Mouse (Mus musculus) megakaryocyte, embryonic 14.5 days (primary cell): Measurements from ENCODE around the gene Olfr1416.
"Not testable (repeated sequence)": the region's sequence is repeated elsewhere in the genome, so short reads cannot be mapped to it uniquely, and the experiment has no call there.

Source experiments
- FLI1 ChIP-seq: IDR thresholded peaks from 2 replicates; pipeline ENCODE4 v1.6.1; 2012; ENCODE audit warnings: low read length, inconsistent platforms, mixed read lengths
- GATA1 ChIP-seq: IDR thresholded peaks from 3 replicates; pipeline ENCODE4 v1.6.1; 2012; ENCODE audit warnings: mixed read lengths, low read length, inconsistent platforms, borderline replicate concordance

DNA sequence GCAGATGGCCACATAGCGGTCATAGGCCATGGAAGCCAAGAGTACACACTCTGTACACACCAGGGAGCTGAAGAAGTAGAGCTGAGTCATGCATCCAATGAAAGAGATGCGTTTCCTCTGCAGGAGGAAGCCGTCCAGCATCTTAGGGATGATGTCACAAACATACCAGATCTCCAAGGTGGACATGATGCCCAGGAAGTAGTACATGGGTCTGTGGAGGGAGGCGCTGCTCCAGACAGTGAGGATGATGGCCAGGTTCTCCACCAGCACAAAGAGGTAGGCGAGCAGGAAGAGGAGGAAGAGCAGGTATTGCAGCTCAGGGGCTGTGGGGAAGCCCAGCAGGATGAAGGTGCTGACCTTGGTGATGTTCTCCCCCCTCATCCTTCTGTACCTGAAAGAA is 26.7 kb upstream of the Olfr1416 start:
- TF ChIP-seq GATA1, FLI1: not testable (repeated sequence)
